Mouse (Mus musculus): Measurements from ENCODE around the gene Fat2. TPM values are rescaled to one million over a fixed set of nuclear protein-coding genes. Genes with fewer than 3 reads are reported as not detected.

Fat2 gene
- total RNA-seq (2015) (not detected in 2 replicates), total RNA-seq (2017) (not detected in 2 replicates)

- no peak for ATAC-seq (ENCODE audit: poor library complexity, severe bottlenecking)
These were observed at the start of gene Fat2 for GRCm38 (mm10) chr11:55336101-55336891. TSS of gene Fat2 (minus strand) at chr11:55336564.

- no peak for ATAC-seq (ENCODE audit: poor library complexity, severe bottlenecking)
These were observed 47.2 kb upstream of the Fat2 start for GRCm38 (mm10) chr11:55383463-55384045.

GRCm38 (mm10) chr11:55380908-55381307, 44.5 kb upstream of the Fat2 start:
- ATAC-seq (ENCODE audit: poor library complexity, severe bottlenecking): no peak

DNA sequence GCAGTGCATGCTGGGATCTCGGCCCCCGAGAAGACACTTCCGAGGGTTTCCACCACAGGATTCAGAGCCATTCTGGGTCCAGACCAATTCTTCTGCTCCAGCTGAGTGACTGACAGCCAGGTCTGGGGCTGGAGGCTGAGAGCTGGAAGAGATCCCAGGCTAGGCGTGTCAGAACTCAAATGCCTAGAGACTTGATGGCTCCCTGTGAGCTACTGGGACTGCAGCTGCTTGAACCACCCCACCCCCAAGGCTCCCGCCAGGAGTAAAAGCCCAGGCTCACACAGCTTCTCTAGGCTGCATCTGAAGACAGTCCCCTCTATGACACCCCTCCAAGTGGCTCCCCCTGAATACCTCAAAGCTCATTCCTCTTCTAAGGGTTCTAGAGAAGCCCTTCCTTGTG, 42.0 kb upstream of the Fat2 start:
- no peak for ATAC-seq (ENCODE audit: poor library complexity, severe bottlenecking)

DNA sequence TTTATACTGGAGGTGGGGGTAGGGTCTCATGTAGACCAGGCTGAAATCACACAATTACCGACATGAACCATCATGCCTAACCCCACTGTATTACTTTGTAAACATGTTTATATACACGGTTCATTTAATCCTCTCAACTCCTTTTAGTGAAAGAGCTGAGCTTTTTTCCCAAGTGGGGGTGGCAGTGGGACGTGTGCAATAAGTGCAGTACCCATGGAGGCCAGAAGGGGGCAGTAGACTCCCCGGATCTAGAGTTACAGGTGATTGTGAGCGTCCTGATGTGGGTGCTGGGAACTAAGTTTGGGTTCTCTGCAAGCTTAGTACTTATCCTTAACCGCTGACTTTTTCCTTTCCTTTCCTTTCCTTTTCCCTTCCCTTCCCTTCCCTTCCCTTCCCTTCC, 37.5 kb upstream of the Fat2 start:
- no peak for ATAC-seq (ENCODE audit: poor library complexity, severe bottlenecking)

DNA sequence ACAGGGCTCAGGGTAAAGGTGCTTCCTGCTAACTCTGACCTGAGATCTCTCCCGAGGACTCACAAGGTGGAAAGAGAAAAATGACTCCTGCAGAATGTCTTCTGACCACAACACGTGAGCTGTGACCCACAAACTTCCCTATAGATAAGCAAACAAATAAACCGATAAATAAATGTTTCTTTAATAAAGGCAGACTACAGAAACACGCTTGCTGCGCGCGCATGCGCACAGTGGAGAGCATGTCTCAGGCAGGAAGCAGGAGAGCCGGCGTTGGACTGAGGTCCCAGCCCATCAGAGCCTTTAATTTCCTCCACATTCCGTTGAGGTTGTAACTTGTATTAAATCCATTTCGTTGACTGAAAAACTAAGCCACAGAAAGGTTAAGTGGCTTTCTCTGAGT, 37.0 kb upstream of the Fat2 start:
- ATAC-seq (ENCODE audit: poor library complexity, severe bottlenecking): no peak

GRCm38 (mm10) chr11:55372001-55372400, 35.6 kb upstream of the Fat2 start:
- no peak for ATAC-seq (ENCODE audit: poor library complexity, severe bottlenecking)

- no peak for ATAC-seq (ENCODE audit: poor library complexity, severe bottlenecking)
These were observed 32.7 kb upstream of the Fat2 start for GRCm38 (mm10) chr11:55369093-55369471.

GRCm38 (mm10) chr11:55368388-55369092, 32.2 kb upstream of the Fat2 start:
- ATAC-seq (ENCODE audit: poor library complexity, severe bottlenecking): no peak

- no peak for ATAC-seq (ENCODE audit: poor library complexity, severe bottlenecking)
These were observed 31.4 kb upstream of the Fat2 start for GRCm38 (mm10) chr11:55367783-55368182.

DNA sequence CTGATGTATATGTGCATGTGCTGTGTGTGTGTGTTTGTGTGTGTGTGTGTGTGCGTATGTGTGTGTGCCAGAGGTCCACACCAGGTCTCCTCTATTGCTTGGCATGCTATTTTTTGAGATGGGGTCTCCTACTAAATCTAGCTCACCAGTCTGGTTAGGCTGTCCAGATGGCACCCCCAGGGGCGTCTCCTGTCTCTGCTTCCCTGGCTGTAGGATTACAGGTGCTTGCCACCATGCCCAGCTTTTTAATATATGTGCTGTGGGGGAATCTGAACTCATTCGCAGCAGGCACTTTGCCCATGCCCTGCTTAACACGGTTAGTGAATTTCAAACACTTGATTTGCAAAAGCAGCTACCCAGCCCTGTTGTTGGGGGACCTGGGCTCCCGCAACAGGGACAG, 29.5 kb upstream of the Fat2 start:
- no peak for ATAC-seq (ENCODE audit: poor library complexity, severe bottlenecking)

GRCm38 (mm10) chr11:55365242-55365641, 28.9 kb upstream of the Fat2 start:
- no peak for ATAC-seq (ENCODE audit: poor library complexity, severe bottlenecking)

GRCm38 (mm10) chr11:55364662-55365061, 28.3 kb upstream of the Fat2 start:
- no peak for ATAC-seq (ENCODE audit: poor library complexity, severe bottlenecking)

GRCm38 (mm10) chr11:55358094-55358783, 21.9 kb upstream of the Fat2 start:
- no peak for ATAC-seq (ENCODE audit: poor library complexity, severe bottlenecking)

DNA sequence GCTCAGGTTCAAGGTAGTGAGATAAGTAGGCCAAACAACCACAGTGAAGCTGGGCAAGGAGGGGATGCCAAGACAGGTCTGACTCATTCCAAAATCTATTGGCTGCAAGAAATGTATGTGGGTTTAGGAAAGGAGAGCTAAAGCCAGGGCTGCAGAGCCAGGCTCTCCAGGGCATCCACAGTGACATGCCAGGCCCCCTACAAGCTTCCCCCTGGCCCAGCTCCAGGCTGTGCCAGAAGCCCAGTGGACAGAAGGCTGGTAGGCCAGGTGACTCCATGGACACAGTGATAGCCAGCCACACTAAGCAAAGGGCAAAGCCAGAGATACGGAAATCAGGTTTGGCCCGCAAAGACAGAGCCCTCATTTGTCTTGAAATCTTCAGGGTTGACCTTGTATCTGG, 20.5 kb upstream of the Fat2 start:
- ATAC-seq (ENCODE audit: poor library complexity, severe bottlenecking): no peak

DNA sequence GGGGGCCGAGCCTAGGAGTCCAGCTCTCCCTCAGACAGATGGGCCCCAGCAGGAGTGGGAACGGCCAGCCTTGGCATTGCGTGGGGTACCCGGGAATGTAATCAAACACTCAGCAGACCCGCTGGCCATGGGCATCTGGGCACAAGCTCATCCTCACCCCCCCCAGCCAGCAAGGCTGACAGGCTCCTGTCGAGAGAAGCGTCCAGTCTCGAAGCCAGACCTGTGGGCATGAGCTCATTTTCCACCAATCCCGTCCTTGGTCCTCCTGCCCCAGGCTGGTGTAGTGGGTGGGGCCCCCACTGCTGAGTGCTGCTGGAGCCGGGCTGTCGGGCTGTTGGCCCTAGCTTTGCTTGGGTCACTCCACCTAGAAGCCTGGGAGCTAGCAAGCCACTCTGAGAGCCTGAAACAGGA, 5.6 kb upstream of the Fat2 start:
- ATAC-seq (ENCODE audit: poor library complexity, severe bottlenecking): no peak

GRCm38 (mm10) chr11:55340789-55341188, 4.4 kb upstream of the Fat2 start:
- ATAC-seq (ENCODE audit: poor library complexity, severe bottlenecking): peak; percentile 89

GRCm38 (mm10) chr11:55337032-55337769, 837 bp upstream of the Fat2 start:
- no peak for ATAC-seq (ENCODE audit: poor library complexity, severe bottlenecking)

GRCm38 (mm10) chr11:55335314-55336076, 869 bp downstream of the Fat2 start:
- ATAC-seq (ENCODE audit: poor library complexity, severe bottlenecking): no peak

DNA sequence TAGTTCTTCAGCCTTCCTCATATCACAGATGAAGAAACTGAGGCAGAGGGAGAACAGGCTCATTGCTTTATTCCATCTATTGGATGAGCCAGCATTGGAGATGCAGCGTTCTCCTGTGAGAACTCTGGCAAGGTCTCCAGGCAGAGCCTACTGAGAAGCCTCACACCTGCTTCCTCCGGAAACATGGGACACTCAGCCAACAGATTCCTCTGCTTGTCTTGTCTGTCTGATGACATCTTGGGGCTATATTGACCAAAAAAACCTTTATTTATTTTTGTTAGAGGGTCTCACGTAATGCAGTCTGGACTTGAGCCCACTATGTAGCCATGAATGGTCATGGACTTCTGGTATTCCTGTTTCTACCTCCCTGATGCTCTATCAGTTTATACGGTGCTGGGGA, 1.8 kb downstream of the Fat2 start:
- ATAC-seq (ENCODE audit: poor library complexity, severe bottlenecking): no peak

Data from megakaryocyte, adult 5-6 weeks (primary cell).